Mouse (Mus musculus): ENCODE results near the gene Sfi1. TPM values are rescaled to one million over a fixed set of nuclear protein-coding genes. Genes with fewer than 3 reads are reported as not detected.
"Not testable (repeated sequence)": the region's sequence is repeated elsewhere in the genome, so short reads cannot be mapped to it uniquely, and the experiment has no call there.

Gene Sfi1
- total and polyA plus RNA-seq, 3 experiments = 10.2 to 25.2 (median 17.4) TPM

DNA sequence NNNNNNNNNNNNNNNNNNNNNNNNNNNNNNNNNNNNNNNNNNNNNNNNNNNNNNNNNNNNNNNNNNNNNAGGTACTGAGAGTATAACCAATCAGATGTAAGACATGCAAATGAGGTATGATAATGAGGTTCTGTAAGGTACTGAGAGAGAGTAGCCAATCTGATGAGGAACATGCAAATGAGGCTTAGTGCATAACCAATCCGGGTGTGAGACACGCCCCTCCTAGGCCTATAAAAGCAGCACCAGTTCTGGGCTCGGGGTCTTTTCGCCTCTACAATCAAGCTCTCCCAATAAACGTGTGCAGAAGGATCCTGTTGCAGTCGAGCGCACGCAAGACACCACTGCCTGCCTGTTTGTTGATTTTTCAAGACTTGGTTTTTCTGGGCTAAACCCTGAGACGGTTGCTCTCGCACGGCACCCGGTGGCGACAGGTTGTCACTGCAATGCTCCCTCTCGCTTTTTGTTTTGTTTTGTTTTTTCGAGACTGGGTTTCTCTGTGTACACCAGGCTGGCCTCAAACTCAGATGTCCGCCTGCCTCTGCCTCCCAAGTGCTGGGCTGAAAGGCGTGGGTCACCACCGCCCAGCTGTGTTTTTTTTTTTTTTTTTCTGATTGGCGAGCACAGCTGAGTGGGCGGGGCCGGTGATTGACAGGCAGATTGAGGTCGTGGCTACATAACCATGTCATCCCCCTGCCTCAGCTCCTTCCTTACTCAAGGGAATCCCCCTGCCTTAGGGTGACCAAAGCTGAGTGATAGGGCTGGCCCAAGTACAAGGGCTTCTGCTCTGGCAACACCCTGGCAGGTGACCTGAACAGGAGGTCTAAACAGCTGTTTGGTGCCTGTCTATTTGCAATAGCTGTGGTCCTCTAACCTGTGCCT, 68.1 kb downstream of the Sfi1 start:
- H3K27ac ChIP-seq (ENCODE audit: insufficient read depth, low read depth); H3K9me3 ChIP-seq (replicated peaks; ENCODE audit: low read length); H3K9ac ChIP-seq (ENCODE audit: insufficient read depth, low read depth); H3K36me3 ChIP-seq (replicated peaks in 1 of 2; ENCODE audit: control insufficient read depth in 1 of 2, insufficient read depth in 1 of 2, low read length in 1 of 2); H3K27me3 ChIP-seq (replicated peaks); in situ Hi-C loops (cut with MboI; ENCODE audit: low pct_ligation_motif_present, low pct_unique_long_range_greater_than_20kb, low sequenced_read_pairs); H3K4me3 ChIP-seq (replicated peaks in 1 of 3; ENCODE audit: low read depth in 2 of 3, low read length in 2 of 3, poor library complexity in 1 of 3); dilution Hi-C loops (cut with MboI; ENCODE audit: extremely low pct_ligation_motif_present, extremely low pct_unique_long_range_greater_than_20kb, low sequenced_read_pairs); H3K4me1 ChIP-seq (ENCODE audit: control insufficient read depth in 1 of 2, insufficient read depth in 2 of 2); H3K4me2 ChIP-seq (ENCODE audit: insufficient read depth, low read depth, poor library complexity, severe bottlenecking); DNase-seq (ENCODE audit: extremely low read depth); H3K79me2 ChIP-seq (replicated peaks; ENCODE audit: control insufficient read depth, extremely low read depth, insufficient read depth, poor library complexity, severe bottlenecking): not testable (repeated sequence)
- TF ChIP-seq RAD21 (IDR thresholded peaks at IDR 0.05; ENCODE audit: low read depth, low read length) (peak; percentile 14), CTCF (conservative IDR thresholded peaks at IDR 0.05 in 1 of 2, IDR thresholded peaks at IDR 0.05 in 1 of 2; ENCODE audit: low read depth in 2 of 2, low read length in 2 of 2) (peak in 1 of 2 experiments; percentile 37; a peak in 2 of 4 replicates), SMC3 (IDR thresholded peaks at IDR 0.05; ENCODE audit: low read depth, low read length) (0 out of 2 replicates have a peak, but pooled peaks have one; percentile 6), ZNF384 (IDR thresholded peaks at IDR 0.05; ENCODE audit: low read depth, low read length) (peak; percentile 4; the same call in 1 of the 2 replicates)

DNA sequence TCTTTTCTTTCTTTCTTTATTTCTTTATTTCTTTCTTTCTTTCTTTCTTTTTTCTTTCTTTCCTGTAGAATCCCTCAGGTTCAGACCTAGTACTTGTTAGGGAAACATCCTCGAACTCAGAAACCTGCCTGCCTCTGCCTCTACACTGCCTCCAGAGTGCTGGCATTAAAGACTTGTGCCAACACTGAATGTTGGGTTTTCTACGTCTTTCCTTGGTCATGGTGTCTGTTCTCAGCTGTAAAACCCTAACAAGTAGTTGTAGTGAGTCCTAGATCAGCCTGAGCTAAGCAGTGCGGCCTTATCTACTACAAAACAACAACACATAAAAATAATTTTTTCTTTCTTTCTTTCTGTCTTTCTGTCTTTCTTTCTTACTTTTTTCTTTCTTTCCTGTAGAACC, 78.9 kb downstream of the Sfi1 start:
- H3K4me1 ChIP-seq (ENCODE audit: control insufficient read depth in 1 of 2, insufficient read depth in 2 of 2) = no peaks in the 10 kb centered on the region
- in situ Hi-C loops (cut with MboI; ENCODE audit: low pct_ligation_motif_present, low pct_unique_long_range_greater_than_20kb, low sequenced_read_pairs) (no loop called here), dilution Hi-C loops (cut with MboI; ENCODE audit: extremely low pct_ligation_motif_present, extremely low pct_unique_long_range_greater_than_20kb, low sequenced_read_pairs) (no loop called here)
- no peak overlapping the region for H3K27ac ChIP-seq (ENCODE audit: insufficient read depth, low read depth)
- peaks cover 9% of the 10 kb centered on the region for H3K9me3 ChIP-seq (replicated peaks; ENCODE audit: low read length)
- no peak overlapping the region for H3K4me3 ChIP-seq (replicated peaks in 1 of 3; ENCODE audit: low read depth in 2 of 3, low read length in 2 of 3, poor library complexity in 1 of 3)
- peaks cover 0 to 30% of the 10 kb centered on the region in 2 experiments for H3K36me3 ChIP-seq (replicated peaks in 1 of 2; ENCODE audit: control insufficient read depth in 1 of 2, insufficient read depth in 1 of 2, low read length in 1 of 2)
- H3K4me2 ChIP-seq (ENCODE audit: insufficient read depth, low read depth, poor library complexity, severe bottlenecking) = no peak overlapping the region
- DNase-seq (ENCODE audit: extremely low read depth) = no peak
- TF ChIP-seq GABPA (IDR thresholded peaks at IDR 0.05; ENCODE audit: insufficient replicate concordance, low read depth, low read length) = no peak
- no peak for TF ChIP-seq JUND (conservative IDR thresholded peaks at IDR 0.05; ENCODE audit: low read depth, low read length)
- TF ChIP-seq TCF12 (IDR thresholded peaks at IDR 0.05; ENCODE audit: low read depth, low read length) = no peak
- no peak for TF ChIP-seq TBP (conservative IDR thresholded peaks at IDR 0.05; ENCODE audit: low read depth, low read length)
- no peak for TF ChIP-seq IRF4 (IDR thresholded peaks at IDR 0.05; ENCODE audit: low read depth, low read length)
- TF ChIP-seq SMC3 (IDR thresholded peaks at IDR 0.05; ENCODE audit: low read depth, low read length) = no peak
- no peak for TF ChIP-seq KAT2A (IDR thresholded peaks at IDR 0.05; ENCODE audit: insufficient replicate concordance, low read length)
- TF ChIP-seq ZKSCAN1 (IDR thresholded peaks at IDR 0.05; ENCODE audit: borderline replicate concordance, low read depth, low read length) = no peak
- no peak for TF ChIP-seq UBTF (IDR thresholded peaks at IDR 0.05; ENCODE audit: low read depth, low read length)
- no peak for TF ChIP-seq HCFC1 (IDR thresholded peaks at IDR 0.05; ENCODE audit: low read depth, low read length)
- TF ChIP-seq E2F4 (IDR thresholded peaks at IDR 0.05; ENCODE audit: insufficient replicate concordance, low read depth, low read length) = no peak
- TF ChIP-seq BHLHE40 (IDR thresholded peaks at IDR 0.05; ENCODE audit: low read depth, low read length) = no peak
- TF ChIP-seq RAD21 (IDR thresholded peaks at IDR 0.05; ENCODE audit: low read depth, low read length) = no peak
- no peak for TF ChIP-seq POLR2A (IDR thresholded peaks at IDR 0.05; ENCODE audit: low read depth, low read length)
- no peak for TF ChIP-seq MXI1 (IDR thresholded peaks at IDR 0.05; ENCODE audit: low read depth, low read length)
- no peak for TF ChIP-seq ZMIZ1 (IDR thresholded peaks at IDR 0.05; ENCODE audit: low read depth, low read length)
- H3K9ac ChIP-seq (ENCODE audit: insufficient read depth, low read depth) = no peak overlapping the region
- no peaks in the 10 kb centered on the region for H3K79me2 ChIP-seq (replicated peaks; ENCODE audit: control insufficient read depth, extremely low read depth, insufficient read depth, poor library complexity, severe bottlenecking)
- no peaks in the 10 kb centered on the region for H3K27me3 ChIP-seq (replicated peaks)
